Mouse (Mus musculus) embryo, embryonic 11.5 days (tissue): ENCODE data around the gene Wnt5b.

Experiments
- DNase-seq: peaks from one replicate; pipeline ENCODE4 v3.0.0-alpha.2; 2012; ENCODE audit warnings: low read depth, low spot score

The Wnt5b gene

GRCm38 (mm10) chr6:119389089-119389488, 155.1 kb downstream of the Wnt5b start:
- no peak for DNase-seq

GRCm38 (mm10) chr6:119388650-119389012, 155.5 kb downstream of the Wnt5b start:
- peak; percentile 95 for DNase-seq

GRCm38 (mm10) chr6:119387801-119388649, 156.1 kb downstream of the Wnt5b start:
- DNase-seq = peak; percentile 37

GRCm38 (mm10) chr6:119386821-119387220, 157.3 kb downstream of the Wnt5b start:
- DNase-seq = no peak

DNA sequence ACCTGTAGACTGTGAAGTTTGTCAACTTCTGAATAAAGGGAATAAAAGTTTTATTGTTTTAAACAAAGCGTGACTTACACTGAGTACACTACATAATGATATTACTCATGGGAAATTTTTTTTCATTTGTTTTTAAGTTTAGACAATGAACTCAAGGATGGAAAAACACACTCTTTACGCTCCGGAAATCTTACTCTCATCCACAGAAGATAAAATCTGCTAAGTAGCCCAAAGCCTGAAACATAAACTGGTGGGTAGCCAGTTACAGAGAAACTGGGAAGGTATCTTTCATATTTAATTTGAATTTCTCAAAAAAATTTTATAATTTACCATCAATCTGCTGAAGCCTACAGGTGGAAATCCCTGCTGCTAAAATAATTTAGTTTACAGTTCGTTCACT, 157.7 kb downstream of the Wnt5b start:
- DNase-seq = no peak

GRCm38 (mm10) chr6:119385668-119386067, 158.5 kb downstream of the Wnt5b start:
- DNase-seq = no peak
